Mouse (Mus musculus): Measurements from ENCODE around the gene Trp53rkb.

GRCm38 (mm10) chr2:166834796-166835195, 42.5 kb downstream of the Trp53rkb start:
- no peak for TF ChIP-seq EP300 (IDR thresholded peaks at IDR 0.05; ENCODE audit: insufficient read depth, low read depth, low read length)
- TF ChIP-seq CTCF (IDR thresholded peaks at IDR 0.05; ENCODE audit: low read depth, low read length), result no peak

All from ES-Bruce4 (cell line).